Mouse (Mus musculus) frontal cortex, postnatal 36 days (tissue): ENCODE results near the gene Pim2.
A peak's percentile ranks its signal among the peaks of the same experiment; 100 is the strongest.
"Not testable (repeated sequence)": the region's sequence is repeated elsewhere in the genome, so short reads cannot be mapped to it uniquely, and the experiment has no call there.

Source experiments
- DNase-seq, 2 experiments: peaks; one replicate each; pipeline ENCODE4 v3.0.0; 2022; ENCODE audit warnings: low spot score in 2 of 2

The Pim2 gene

GRCm38 (mm10) chrX:7907735-7908134 is 29.7 kb downstream of the Pim2 start, which contains the start of gene Gm10491:
Gene Gm10491, minus strand, starts transcription at chrX:7907835.
- no peak for DNase-seq

- not testable (repeated sequence) for DNase-seq
These were observed 31.2 kb downstream of the Pim2 start, which contains the start of gene Gm10490 for GRCm38 (mm10) chrX:7909242-7909641. Gene Gm10490, plus strand, starts transcription at chrX:7909542.

DNA sequence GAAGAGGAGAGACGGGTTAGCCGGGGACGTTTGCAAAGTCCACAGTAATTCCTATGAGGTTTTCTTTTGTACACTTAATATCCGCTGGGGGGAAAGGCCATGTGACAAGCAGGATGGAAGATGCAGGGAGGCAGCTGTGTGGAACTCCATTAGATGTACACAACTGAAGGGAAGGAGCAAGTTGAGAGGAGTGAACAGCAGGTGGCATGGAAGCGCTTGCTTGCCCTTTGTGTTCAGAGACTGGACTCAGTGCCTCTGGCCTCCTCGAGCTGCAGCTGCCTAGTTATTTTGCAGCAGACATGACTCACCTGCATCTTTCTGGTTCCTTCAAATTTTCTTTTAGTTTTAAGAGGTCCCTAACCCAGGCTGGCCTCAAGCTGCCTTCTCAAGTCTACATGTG is 32.4 kb downstream of the Pim2 start:
- DNase-seq = no peak

GRCm38 (mm10) chrX:7915669-7916068 is 37.6 kb downstream of the Pim2 start:
- not testable (repeated sequence) for DNase-seq

- DNase-seq = not testable (repeated sequence)
These were observed 39.9 kb downstream of the Pim2 start for GRCm38 (mm10) chrX:7917960-7918359.

DNA sequence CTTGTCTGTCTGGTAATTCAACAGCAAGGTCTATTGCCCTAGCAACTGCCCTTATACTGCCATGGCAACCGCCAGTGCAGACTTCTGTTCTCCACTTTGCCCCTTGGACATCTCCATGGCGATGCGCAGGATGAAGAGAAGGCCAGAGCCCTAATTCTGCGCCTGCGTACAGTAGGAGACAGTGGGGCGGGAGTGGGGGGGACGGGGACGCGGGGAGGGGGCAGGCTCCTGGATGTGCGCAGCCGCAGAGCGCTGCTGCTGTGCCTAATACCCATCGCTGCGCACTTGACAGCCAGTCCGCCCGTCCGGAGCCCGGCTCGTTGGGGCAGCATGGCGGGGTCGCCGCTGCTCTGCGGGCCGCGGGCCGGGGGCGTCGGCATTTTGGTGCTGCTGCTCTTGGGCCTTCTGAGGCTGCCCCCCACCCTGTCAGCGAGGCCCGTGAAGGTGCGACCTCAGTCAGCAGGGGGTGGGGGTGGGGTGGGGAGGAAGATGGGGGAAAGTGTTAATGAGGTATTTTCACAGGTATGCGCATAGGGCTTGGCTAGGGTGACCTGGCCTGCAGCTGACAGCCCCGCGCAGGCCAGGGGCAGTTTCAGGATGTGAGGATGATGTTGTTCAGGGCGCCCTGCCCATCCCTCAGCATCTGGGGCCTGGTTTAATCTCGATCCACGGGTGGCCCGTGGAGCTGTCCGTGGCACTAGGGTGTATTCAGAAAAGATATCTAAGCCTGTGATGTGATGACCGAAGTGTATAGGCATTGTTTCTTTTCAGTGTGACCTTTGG is 41.7 kb downstream of the Pim2 start, which contains the start of gene Pcsk1n:
TSS of gene Pcsk1n (plus strand) at position 222 of the 783 bp plus-strand sequence.
- DNase-seq = peak; percentile 40 to 47

DNA sequence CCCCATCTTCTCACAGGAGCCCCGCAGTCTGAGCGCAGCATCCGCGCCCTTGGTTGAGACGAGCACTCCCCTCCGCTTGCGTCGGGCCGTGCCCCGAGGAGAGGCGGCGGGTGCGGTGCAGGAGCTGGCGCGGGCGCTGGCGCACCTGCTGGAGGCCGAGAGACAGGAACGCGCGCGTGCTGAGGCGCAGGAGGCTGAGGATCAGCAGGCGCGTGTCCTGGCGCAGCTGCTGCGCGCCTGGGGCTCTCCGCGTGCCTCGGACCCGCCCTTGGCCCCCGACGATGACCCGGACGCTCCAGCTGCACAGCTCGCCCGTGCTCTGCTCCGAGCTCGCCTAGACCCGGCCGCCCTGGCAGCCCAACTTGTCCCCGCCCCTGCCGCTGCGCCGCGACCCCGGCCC is 44.0 kb downstream of the Pim2 start:
- DNase-seq = peak; percentile 12 to 15

GRCm38 (mm10) chrX:7926266-7926665 is 48.2 kb downstream of the Pim2 start:
- DNase-seq = no peak

DNA sequence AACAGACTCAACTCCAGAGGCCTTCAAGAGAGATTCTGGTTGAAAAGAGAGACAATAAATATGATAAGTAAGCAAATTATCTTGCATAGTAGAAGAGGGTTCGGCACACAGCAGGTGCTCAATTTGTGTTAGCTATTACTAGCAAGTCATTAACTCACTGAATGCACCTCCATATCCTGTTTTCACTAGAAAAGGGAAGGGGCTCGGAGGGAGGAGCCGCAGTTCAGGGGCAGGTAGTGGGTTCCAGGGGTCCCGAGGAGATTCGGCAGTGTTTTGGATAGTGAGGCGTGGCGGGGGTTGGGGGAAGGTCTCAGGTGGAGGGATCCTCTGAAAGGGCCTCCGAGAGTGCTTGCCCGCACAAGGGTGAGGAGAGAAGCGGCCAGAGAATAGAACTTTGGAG is 49.1 kb downstream of the Pim2 start:
- DNase-seq = no peak

DNA sequence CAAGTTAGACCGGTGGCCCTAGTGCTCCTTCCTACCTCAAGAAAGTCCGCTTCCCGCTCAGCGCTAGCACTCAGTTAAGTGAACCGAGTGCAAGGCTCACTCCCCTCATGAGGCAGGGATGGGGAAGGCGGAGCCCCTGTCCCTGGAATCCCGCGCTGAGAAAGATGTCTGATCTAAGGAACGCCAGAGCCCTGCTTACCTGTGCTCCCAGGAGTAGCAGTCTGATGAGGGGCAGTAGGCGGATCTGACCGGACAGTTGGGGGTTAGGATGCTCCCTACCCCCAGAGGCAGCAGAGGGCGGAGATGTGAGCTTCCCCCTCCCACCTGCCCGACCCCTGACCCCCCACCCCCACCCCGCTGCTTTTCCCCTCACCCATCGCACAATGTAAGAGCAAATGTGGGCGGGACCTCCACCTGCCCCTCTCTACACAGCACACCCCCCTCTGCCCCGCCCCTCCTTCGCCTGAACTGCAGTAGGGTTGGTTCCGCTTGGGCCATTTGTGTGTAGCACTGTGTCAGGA is 50.3 kb downstream of the Pim2 start, which contains the start of gene Eras:
TSS of gene Eras (minus strand) at position 338 of the 521 bp plus-strand sequence.
- no peak for DNase-seq
